Mouse (Mus musculus): ENCODE measurements around the gene Kti12.

DNA sequence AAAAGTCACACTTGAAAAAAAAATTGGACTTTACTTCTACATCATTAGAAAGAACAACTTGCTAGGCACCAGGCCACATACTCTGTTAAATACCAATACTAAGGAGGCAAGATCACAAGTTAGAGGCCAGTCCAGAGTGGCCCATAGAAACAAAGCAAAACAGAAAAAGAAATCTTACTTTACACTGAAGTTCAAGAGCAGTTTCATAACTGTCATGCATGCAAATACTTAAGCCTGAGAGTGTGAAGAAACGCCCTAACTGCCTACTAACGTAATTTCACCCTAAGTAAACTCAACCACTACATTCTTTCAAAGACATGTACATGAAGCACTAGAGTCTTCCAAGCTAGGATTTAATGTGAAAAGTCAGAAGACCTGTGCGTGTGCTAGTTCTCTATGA is 21.9 kb upstream of the Kti12 start:
- TF ChIP-seq HCFC1 (IDR thresholded peaks at IDR 0.05; ENCODE audit: borderline replicate concordance, insufficient read depth, low read length) (no peak), MAFK (IDR thresholded peaks at IDR 0.05; ENCODE audit: insufficient read depth, low read depth, low read length) (no peak), ZC3H11A (IDR thresholded peaks at IDR 0.05; ENCODE audit: borderline replicate concordance, low read depth, low read length) (no peak), CHD2 (IDR thresholded peaks at IDR 0.05; ENCODE audit: low read depth, low read length) (no peak), ZNF384 (IDR thresholded peaks at IDR 0.05; ENCODE audit: low read depth, low read length) (no peak)

All from ES-E14 (cell line).